Mouse (Mus musculus) embryonic fibroblast, embryonic 13.5 days (primary cell): ENCODE measurements around the gene Aak1. TPM values are rescaled to one million over a fixed set of nuclear protein-coding genes. Genes with fewer than 3 reads are reported as not detected.

Experiments used
- H3K27ac ChIP-seq: 2 replicates; pipeline ENCODE4 v1.5.1; 2012; ENCODE audit warnings: low read length, control low read depth, inconsistent platforms; ENCODE audit not compliant: insufficient read depth
- H3K4me1 ChIP-seq: 2 replicates; pipeline ENCODE4 v1.6.1; 2011; ENCODE audit warnings: low read length; ENCODE audit not compliant: control insufficient read depth, insufficient read depth
- H3K4me3 ChIP-seq: 2 replicates; pipeline ENCODE4 v1.5.1; 2011; ENCODE audit warnings: mild to moderate bottlenecking, control low read depth, low read length; ENCODE audit not compliant: insufficient read depth
- CTCF ChIP-seq: IDR thresholded peaks from 2 replicates; pipeline ENCODE4 v1.5.1; 2011; ENCODE audit warnings: mild to moderate bottlenecking, control low read depth, low read length, moderate library complexity, borderline replicate concordance; ENCODE audit not compliant: insufficient read depth
- POLR2A ChIP-seq: IDR thresholded peaks from 2 replicates; pipeline ENCODE4 v1.6.1; 2011; ENCODE audit warnings: low read depth, mild to moderate bottlenecking, control low read depth, low read length, moderate library complexity
- polyA plus RNA-seq: library from polyadenylated mRNA; stranded (reverse); fragments of >200 nt; gene quantifications from 2 replicates; pipeline ENCODE4 v1.2.4, GENCODE M21; 2011; ENCODE audit warnings: low read depth; ENCODE audit not compliant: missing spikeins, insufficient read length

Aak1 gene
- polyA plus RNA-seq, 1 experiment, result 73.3 TPM

DNA sequence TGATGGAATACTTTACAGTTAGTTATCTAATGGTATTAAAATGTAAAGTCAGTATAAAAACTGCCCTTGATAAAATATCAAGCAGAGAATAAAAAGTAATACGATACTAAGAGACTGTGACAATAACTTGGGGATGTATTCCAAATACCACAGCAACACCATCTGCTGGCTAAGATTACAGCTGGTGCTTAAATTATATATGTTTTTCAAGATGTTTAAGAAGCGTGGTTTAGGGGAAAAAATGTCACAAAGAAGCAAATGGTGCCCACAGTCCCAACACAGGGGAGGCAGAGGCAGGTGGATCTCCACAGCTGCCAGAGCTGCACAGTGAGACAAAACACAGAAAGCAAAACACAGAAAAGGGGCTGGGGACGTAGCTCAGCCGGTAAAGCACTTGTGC, 30.4 kb upstream of the Aak1 start:
- TF ChIP-seq CTCF (no peak), POLR2A (no peak)
- no peak overlapping the region for H3K27ac ChIP-seq
- H3K4me3 ChIP-seq, result no peak overlapping the region
- H3K4me1 ChIP-seq, result 0 out of 2 replicates have a peak, but pooled peaks cover 4% of the 10 kb centered on the region

DNA sequence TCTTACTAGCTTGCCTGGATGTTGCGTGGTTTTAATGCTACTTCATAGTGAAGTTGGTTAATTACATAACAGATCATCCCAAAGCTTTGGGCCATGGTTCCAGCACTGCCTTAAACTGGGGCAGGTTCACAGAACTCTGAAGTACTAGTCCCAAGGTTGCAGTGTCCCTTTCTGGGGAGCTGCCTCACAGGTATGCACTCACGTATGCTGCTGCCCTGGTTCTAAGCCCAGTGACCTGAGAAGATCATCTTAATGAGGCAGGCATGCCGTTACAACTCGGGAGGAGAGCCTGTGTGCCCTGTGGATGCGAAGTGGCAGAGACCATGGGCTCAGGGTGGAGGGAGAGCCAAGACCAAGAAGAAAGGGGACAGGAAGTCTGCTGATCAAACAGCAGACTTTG, 29.4 kb upstream of the Aak1 start:
- Histone ChIP-seq H3K4me1 (0 out of 2 replicates have a peak, but pooled peaks cover 4% of the 10 kb centered on the region), H3K27ac (no peak overlapping the region), H3K4me3 (no peak overlapping the region)
- TF ChIP-seq POLR2A (no peak), CTCF (no peak)

DNA sequence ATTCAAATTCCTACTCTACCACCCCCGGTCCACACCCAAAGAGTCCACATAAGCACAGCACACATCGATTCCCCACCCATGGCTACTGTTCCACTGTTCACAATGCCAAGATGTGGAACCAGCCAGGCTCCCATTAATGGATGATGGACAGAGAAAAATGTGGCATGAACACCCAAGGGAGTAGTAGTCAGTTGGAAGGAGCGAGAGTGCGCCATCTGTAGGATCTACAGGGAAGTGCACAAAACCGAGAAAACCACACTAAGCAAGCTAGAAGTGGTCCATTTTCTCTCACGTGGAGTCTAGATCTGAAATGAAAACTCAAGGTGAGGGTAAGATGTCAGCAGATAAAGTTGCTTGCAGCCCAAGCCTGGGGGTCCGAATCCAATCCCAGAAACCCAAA, 28.6 kb upstream of the Aak1 start:
- Histone ChIP-seq H3K27ac (no peak overlapping the region), H3K4me3 (no peak overlapping the region), H3K4me1 (0 out of 2 replicates have a peak, but pooled peaks cover 4% of the 10 kb centered on the region)
- TF ChIP-seq CTCF (no peak), POLR2A (no peak)

DNA sequence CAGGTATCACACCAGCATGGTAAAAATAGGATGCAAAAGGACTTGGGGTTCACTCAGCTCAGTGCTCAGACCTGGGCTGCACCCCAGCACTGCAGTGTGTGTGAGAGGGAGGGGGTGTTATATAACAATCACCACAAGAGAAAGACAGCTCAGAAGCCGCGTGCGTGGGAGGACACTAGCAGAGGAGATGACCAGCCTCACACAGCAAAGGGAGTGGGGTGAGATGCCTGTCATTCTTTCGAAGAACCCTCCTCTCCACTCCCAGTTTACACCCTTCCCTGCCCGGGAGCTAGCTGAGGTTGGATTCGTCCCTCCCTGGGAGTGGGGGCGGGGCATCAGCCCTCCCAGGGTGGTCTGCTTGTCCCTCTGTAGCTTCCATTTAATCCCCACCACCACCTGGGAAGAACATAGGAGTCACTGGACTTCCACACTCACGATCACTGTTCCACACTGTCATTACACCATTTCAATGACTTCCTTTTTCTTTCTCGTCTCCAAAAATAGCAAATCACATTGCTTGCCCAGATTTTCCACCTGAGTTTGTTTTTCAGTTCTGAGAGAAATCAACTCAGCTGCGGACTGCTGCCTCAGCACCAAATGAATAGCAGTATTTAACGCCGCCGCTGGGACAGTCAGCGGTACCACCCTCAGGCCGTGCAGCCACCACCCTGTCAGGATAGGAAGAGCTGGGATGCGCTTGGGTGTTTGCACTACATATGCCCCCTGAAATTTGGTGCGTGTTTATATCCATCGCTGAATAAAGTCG, 26.8 kb upstream of the Aak1 start:
- H3K4me3 ChIP-seq, result no peak overlapping the region
- 0 out of 2 replicates have a peak, but pooled peaks cover 4% of the 10 kb centered on the region for H3K4me1 ChIP-seq
- TF ChIP-seq CTCF (no peak), POLR2A (no peak)
- H3K27ac ChIP-seq, result no peak overlapping the region

DNA sequence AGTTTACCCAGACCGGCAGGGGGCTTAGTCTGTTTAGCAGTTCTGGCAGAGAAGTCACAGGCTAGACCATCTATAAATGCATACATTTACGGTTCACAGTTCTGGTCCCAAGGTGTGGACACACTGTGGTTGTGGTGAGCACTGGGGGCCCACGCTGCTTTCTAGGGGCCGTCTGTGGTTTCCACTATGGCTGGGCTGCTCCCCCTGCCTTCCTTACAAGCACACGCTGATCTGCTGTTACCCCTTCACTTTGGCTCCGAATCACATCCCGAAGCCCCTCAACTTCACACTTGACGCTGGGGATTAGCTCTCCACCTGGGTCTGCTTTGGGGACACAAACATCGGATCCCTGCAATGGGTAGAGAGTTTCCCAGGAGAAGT, 26.3 kb upstream of the Aak1 start:
- no peak for TF ChIP-seq POLR2A
- no peak for TF ChIP-seq CTCF
- Histone ChIP-seq H3K4me3 (no peak overlapping the region), H3K4me1 (0 out of 2 replicates have a peak, but pooled peaks cover 4% of the 10 kb centered on the region), H3K27ac (no peak overlapping the region)

DNA sequence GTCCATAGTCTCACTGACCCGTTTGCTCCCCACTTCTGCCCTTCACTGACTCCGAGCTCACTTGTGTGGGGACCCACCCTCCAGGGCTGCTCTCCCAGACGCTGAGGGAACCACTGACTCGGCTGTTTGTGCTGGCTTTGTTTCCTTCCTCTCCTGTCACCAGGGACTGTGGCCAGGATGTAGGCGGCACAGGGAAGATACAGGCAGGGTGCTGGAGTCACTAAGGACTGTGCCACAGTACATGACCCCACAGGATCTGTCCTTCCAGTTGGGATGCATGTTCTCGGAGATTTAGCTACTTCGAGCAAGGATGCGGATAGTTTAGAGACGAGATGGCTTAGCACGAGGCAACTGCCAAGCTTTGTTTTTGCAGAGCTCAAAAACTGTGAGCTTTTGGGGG, 25.5 kb upstream of the Aak1 start:
- Histone ChIP-seq H3K27ac (no peak overlapping the region), H3K4me1 (0 out of 2 replicates have a peak, but pooled peaks cover 4% of the 10 kb centered on the region), H3K4me3 (no peak overlapping the region)
- TF ChIP-seq CTCF, result no peak
- TF ChIP-seq POLR2A, result no peak

DNA sequence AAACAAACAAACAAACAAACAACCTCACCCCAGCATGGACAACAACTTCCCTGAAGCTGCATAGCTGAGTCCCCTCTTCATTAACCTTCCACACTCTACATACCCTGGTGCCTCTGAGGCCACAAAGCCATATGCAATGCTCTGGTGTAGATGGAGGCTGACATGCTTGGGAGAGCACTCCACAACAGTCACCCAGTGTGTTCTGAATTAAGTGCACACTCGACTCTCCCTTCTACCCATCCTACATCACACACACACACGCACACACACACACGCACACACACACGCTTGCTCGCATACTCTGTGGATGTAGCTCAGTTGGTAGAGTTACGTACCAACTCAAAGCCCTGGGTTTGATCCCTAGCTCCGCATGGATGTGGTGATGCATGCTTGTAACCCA, 24.9 kb upstream of the Aak1 start:
- Histone ChIP-seq H3K4me1 (0 out of 2 replicates have a peak, but pooled peaks cover 4% of the 10 kb centered on the region), H3K4me3 (no peak overlapping the region), H3K27ac (no peak overlapping the region)
- TF ChIP-seq CTCF (no peak), POLR2A (no peak)

DNA sequence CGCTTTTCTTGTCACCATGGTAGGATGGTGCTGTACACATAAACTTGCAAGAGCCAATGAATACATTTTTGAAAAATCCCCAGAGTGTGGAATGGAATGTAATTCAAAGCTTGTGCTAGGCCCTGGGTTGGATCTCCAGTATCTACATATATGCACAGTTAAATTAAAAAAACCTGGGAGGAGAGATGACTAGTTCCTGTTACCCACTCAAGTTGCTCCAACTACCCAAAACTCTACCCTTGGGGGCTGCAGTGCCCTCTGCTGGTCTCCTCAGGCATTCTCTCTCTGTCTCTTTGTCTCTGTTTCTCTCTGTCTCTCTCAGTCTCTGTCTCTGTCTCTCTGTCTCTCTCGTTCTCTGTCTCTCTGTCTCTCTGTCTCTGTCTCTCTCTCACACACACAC, 21.9 kb upstream of the Aak1 start:
- Histone ChIP-seq H3K27ac (0 out of 2 replicates have a peak overlapping the region, but pooled peaks have one; percentile 6), H3K4me3 (no peak overlapping the region), H3K4me1 (0 out of 2 replicates have a peak, but pooled peaks cover under 1% of the 10 kb centered on the region)
- TF ChIP-seq CTCF (no peak), POLR2A (no peak)

DNA sequence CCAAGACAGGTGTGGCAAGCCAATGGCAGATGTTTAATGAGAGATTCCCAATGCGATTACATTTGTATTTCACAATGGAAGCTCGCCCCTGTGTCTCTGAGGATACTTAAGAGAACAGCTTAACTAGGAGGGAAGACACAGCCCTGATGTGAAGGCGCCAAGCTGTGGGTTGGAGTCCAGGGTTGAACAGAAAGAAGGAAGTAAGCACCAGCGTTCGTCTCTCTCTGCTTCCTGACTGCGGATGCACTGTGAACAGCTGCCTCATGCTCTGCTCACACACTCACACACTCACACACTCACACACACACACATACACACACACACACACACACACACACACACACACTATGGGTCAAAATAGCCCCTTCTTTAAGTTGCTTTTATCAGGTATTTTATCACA, 19.5 kb upstream of the Aak1 start:
- H3K27ac ChIP-seq, result no peak overlapping the region
- no peak for TF ChIP-seq POLR2A
- no peak for TF ChIP-seq CTCF

DNA sequence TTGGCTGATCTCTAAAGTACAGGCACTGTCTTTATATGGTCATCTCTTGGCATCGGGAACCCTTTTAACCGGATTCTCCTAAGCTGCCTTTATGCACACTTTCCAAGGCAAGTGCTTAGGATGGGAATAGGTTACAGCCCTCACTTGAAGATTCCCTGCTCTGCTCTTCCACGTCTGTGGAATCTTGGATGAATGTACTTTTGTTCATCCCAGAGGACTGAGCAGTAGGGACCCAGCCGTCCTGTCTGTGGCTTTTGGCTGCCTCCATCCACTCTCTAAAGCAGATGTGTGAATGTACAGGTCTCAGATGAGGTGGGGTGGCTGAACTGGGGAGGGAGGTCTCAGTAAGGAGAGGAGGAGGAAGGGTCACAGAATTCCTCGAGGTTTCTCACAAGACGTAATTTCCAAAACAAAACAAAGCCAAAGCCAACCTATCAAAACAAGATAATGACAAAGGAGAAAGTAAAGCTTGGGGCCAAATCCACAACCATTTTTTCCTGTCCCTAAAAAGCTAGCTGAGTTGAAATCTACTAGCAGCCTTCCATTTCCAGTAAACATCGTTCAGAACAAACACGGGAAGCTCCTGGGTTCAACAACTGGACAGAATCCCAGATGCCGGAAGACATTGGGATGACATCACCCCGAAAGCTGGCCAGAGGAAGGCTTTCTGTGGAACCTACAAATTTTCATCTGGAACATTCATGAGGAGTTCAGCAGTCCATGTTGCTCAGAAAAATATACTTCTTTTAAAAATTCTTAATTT, 18.4 kb upstream of the Aak1 start:
- no peak for TF ChIP-seq CTCF
- no peak for TF ChIP-seq POLR2A
- Histone ChIP-seq H3K4me3 (no peak overlapping the region), H3K27ac (0 out of 2 replicates have a peak overlapping the region, but pooled peaks have one; percentile 0), H3K4me1 (no peaks in the 10 kb centered on the region)

More for the DNA sequence above, 19.5 kb upstream of the Aak1 start:
- H3K4me1 ChIP-seq, result no peaks in the 10 kb centered on the region
- no peak overlapping the region for H3K4me3 ChIP-seq
